Mouse (Mus musculus) cortical plate, adult 2 months (tissue): Measurements from ENCODE around the gene Dner.

Source experiments
- CTCF ChIP-seq: fragments of 200-500 bp; IDR thresholded peaks from 2 replicates; pipeline ENCODE4 v1.5.1; 2011; ENCODE audit warnings: mild to moderate bottlenecking, control low read depth, low read length; ENCODE audit not compliant: insufficient read depth; ENCODE audit errors: extremely low read depth
- POLR2A ChIP-seq: fragments of 200-500 bp; IDR thresholded peaks from 2 replicates; pipeline ENCODE4 v1.6.1; 2011; ENCODE audit warnings: mild to moderate bottlenecking, low read length, control low read depth; ENCODE audit not compliant: insufficient read depth; ENCODE audit errors: extremely low read depth

DNA sequence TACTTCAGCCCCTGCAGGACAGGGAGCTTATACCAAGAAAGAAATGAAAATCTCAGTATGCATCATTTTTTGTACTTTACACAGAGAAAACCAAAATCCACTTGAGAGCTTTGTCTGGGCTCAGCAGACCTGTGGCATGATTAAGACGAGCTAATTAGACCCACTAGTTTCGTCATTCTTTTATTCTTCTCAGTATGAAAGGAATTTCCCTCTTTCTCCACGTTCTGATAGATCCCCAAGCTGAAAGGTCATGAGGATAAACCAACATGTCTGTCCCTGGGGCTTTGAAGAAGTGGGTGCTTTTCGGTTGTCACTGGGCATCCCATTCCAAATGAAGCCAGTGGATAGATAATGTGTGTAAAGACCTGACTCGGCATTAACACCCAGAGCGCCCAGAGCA, 278.7 kb downstream of the Dner start:
- TF ChIP-seq CTCF (no peak), POLR2A (no peak)
